Mouse (Mus musculus): Measurements from ENCODE around the gene Grm1.

Grm1 gene

GRCm38 (mm10) chr10:10964490-10965150 lies 117.5 kb downstream of the Grm1 start:
- DNase-seq (ENCODE audit: low spot score in 2 of 2) = no peak

DNA sequence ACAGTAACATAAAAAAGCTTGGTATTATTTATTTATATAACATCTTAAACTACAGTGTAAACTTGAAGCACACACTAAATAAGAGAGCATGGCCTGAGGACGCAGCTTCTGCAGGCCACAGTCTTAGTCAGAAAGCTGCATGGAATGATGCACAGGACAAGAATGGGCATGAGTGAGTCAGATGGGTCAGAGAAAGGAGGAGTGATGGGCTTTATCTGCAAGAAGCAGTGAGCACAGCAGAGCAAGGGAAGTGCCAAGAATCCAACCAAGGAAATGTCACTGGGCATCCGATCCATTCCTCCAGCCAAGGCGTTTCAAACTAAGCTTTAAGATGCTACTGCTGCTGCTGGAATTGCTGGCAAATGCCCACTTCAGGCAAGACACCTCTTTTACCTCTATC lies 131.6 kb downstream of the Grm1 start:
- DNase-seq (ENCODE audit: low spot score in 2 of 2) = no peak

DNA sequence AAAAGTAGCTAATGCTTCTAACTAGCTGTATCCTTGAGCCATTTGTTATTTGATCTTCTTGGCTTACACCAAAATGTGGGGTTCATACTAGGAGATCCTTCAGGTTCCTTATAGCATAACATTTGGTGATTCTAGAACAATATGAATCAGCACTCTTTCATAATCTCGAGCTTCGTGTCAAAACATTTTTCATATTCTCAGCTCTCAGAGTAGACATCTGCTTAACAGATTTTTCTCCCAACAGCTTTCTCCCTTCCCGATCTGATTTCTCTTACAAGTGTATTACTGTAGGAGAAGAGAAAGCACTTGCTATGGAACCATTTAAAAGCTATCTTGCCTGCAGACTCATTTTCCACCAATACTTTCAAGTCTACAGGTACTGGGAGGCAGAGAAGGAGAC lies 133.0 kb downstream of the Grm1 start:
- no peak for DNase-seq (ENCODE audit: low spot score in 2 of 2)

- no peak for DNase-seq (ENCODE audit: low spot score in 2 of 2)
Measured at GRCm38 (mm10) chr10:10947531-10947930, 134.6 kb downstream of the Grm1 start.

DNA sequence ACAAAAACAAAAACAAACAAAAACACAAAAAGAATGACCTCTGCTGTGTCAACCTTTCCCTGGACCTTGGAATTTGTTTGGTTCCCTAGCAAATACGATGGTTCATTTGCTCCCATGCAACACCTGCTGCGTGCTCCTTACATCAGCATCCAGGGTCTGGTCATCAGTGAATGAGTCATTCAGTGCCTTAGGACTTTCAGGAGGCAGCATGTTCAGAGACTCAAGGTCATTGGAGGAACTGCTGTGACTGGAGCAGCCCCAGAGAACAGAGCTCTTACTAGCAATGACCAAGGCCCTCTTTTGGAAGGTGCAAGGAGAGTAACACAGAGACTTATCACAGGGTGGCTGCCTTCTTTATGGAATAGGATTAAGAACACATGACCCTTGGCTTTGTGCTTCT lies 138.2 kb downstream of the Grm1 start:
- DNase-seq (ENCODE audit: low spot score in 2 of 2) = no peak

- DNase-seq (ENCODE audit: low spot score in 2 of 2) = no peak
Measured at GRCm38 (mm10) chr10:10942248-10942647, 139.9 kb downstream of the Grm1 start.

- DNase-seq (ENCODE audit: low spot score in 2 of 2) = no peak
Measured at GRCm38 (mm10) chr10:10935806-10936205, 146.3 kb downstream of the Grm1 start.

- DNase-seq (ENCODE audit: low spot score in 2 of 2) = no peak
Measured at GRCm38 (mm10) chr10:10929672-10930071, 152.5 kb downstream of the Grm1 start.

DNA sequence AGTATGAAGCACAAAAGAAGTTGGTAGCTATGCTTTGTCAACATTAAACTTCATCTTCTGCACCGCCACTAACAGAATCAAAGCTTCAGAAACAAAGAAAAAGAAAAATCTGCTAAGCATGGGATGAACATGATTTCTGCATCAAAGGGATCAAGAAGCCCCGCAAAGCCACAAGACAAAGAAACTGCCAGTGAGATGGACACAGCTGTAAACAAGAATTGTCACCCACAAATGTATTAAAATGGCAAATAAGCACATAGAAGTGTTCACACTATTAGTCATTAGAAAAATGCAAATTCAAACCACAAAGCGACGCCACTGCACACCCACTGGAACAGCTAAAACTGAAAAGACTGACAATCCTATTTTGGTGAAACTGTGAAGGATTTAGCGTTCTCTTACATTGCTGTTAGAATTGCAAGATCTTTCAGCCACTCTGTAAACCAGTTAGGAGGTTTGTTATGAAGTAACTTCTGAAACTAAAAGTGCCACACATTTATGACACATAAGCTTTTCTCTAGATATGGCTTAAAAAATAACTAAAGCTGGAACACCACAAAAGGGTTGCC lies 153.3 kb downstream of the Grm1 start:
- no peak for DNase-seq (ENCODE audit: low spot score in 2 of 2)

GRCm38 (mm10) chr10:10917857-10918399 lies 164.2 kb downstream of the Grm1 start:
- no peak for DNase-seq (ENCODE audit: low spot score in 2 of 2)

DNA sequence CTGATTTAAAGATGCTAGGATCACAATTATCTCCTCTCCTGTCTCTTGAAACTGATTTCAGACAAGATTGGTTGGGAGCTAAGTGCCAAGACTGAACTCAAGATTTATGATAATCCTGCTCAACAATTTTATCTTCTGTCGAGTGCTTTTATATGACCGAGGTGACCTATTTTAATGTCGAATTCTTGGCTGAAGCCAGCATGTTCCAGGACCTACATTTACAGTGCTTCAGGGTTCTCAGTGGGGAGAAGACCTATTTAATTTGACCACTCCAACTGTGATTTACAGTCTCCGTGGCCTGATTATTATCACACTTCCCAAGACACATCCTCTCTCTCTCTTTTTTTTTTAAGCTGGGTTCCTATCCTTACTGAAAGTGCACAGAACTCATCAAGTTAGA lies 168.5 kb downstream of the Grm1 start:
- no peak for DNase-seq (ENCODE audit: low spot score in 2 of 2)

DNA sequence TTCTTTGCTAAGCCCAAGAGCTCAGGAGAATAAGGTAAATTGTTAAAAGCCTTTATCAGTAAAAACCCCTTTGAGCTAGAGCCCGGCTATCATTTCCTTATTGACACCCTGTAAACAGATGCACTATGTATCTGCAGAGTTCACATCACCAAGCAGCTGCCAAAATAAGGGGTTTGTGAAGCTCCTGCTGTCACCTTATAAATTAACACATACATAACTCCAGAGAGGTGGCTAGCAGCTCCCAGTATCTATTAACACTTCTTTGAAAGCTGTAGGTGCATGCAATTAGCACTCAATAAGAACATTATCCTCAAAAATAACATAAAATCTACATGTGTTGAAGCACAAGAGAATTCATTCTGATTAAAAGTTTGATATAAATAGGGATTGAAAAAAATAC lies 191.9 kb downstream of the Grm1 start:
- DNase-seq (ENCODE audit: low spot score in 2 of 2) = no peak

- no peak for DNase-seq (ENCODE audit: low spot score in 2 of 2)
Measured at GRCm38 (mm10) chr10:10888521-10888920, 193.6 kb downstream of the Grm1 start.

GRCm38 (mm10) chr10:10884992-10885391 lies 197.2 kb downstream of the Grm1 start:
- DNase-seq (ENCODE audit: low spot score in 2 of 2) = no peak

GRCm38 (mm10) chr10:10872142-10872541 lies 210.0 kb downstream of the Grm1 start:
- DNase-seq (ENCODE audit: low spot score in 2 of 2) = no peak

- DNase-seq (ENCODE audit: low spot score in 2 of 2) = no peak
Measured at GRCm38 (mm10) chr10:10870271-10870670, 211.9 kb downstream of the Grm1 start.

- no peak for DNase-seq (ENCODE audit: low spot score in 2 of 2)
Measured at GRCm38 (mm10) chr10:10866278-10866677, 215.9 kb downstream of the Grm1 start.

GRCm38 (mm10) chr10:10864759-10865158 lies 217.4 kb downstream of the Grm1 start:
- no peak for DNase-seq (ENCODE audit: low spot score in 2 of 2)

GRCm38 (mm10) chr10:10847376-10848286 lies 234.5 kb downstream of the Grm1 start:
- no peak for DNase-seq (ENCODE audit: low spot score in 2 of 2)

DNA sequence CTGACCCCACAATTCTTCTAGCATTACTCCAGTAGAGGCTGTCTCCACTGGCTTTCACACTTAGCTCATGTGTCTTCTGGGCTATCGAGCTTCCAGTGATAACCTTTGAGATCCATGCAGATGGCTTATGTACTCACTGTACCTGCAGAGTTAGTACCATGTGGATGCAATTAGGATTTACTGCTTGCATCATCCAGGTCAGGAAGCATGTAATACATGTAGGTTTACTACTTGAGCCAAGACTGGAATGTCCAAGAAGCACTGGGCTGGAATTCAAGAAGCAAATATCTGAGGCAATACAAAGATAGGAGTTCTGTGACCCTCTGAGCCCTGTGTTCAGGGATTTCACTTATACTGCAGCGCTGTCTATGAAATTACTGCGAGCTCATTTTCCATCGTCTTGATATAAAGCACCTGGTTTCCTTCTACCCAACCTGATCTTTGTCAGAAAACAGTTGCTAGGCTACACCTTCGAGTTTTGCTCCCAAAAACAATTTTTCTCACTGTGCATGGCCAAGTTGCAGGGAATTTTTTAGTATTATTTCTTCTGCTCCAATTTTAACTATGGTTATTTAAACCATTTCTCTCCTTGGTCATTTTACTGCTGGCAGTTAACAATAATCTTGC lies 237.0 kb downstream of the Grm1 start:
- no peak for DNase-seq (ENCODE audit: low spot score in 2 of 2)

DNA sequence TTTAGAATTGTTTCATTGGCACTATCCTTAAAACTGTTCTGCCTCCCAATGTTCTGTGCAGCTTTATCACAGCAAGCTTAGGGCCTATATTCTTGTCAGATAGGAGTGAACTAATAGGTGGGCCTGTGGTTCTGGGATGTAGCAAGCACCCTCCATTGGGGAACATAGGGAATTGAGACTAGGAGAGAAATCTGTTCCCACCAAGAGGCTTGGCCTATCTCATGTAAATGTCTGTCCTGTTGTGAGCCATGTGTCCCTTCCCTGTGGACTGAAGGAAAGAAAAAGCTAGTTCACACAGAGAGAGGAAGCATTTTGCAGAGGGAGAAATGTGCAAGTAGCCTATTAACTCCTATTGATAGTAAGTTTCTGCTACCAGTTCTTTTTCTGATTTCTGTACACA lies 246.8 kb downstream of the Grm1 start:
- no peak for DNase-seq (ENCODE audit: low spot score in 2 of 2)

DNA sequence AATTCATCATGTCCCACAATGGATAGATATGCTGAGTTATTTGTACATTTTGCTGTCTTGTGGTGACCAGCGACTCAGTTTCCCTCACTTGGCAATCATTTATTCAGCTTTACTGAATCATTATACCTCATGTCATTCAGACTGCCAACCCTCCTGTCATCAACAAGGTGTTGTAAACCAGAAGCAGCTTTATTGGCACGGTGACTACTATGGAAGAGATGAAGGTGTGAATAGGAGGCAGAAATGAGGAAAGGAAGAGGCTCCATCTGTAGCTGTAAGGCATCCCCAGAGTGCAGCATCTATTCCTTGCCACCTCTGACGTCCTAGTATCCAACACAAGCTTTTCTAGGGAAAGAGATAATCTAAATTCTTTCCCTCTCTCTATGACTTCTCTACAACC lies 247.3 kb downstream of the Grm1 start:
- no peak for DNase-seq (ENCODE audit: low spot score in 2 of 2)
